11 mouse cellular contexts compared by ENCODE assay signal in genomic region chr17:51304964-51305363, GRCm38 (mm10).
DNase-seq lines count a peak whose midpoint lies in the region; ATAC-seq and TF ChIP-seq lines count a peak whose summit lies in the region.
"Had no signal": no experiment of that assay in that cellular context is flagged by ENCODE, and none has a peak within 500 bp of the region (broad histone marks: within the 10 kb centered on the region; RNA-seq: fewer than 3 reads in every experiment).

No protein-coding gene starts in this region.

- ATAC-seq in intestine, embryonic 15.5 days = 0 out of 2 replicates have a peak, but pooled peaks have one; percentile 62
- no peak for ATAC-seq in intestine, postnatal 0 days
- ATAC-seq in heart, embryonic 12.5 days (ENCODE audit: insufficient number of reproducible peaks, low FRiP score) = 0 out of 2 replicates have a peak, but pooled peaks have one; percentile 36
- ATAC-seq in lung, postnatal 0 days = peak; percentile 46; the same call in 1 of the 2 replicates

- 0 out of 2 replicates have a peak overlapping the region, but pooled peaks have one; percentile 4 for H3K4me2 ChIP-seq in intestine, embryonic 15.5 days (replicated peaks)
- no peak overlapping the region for H3K4me2 ChIP-seq in intestine, postnatal 0 days (replicated peaks; ENCODE audit: low read depth)
- H3K4me2 ChIP-seq in heart, embryonic 12.5 days = peak overlapping the region; percentile 45; the same call in 1 of the 2 replicates
- no peak overlapping the region for H3K4me2 ChIP-seq in lung, postnatal 0 days (replicated peaks; ENCODE audit: low read depth, low read length)

- TF ChIP-seq EP300 in lung, postnatal 0 days (IDR thresholded peaks at IDR 0.05) = no peak

- no peaks in the 10 kb centered on the region for H3K36me3 ChIP-seq in intestine, embryonic 15.5 days
- H3K36me3 ChIP-seq in intestine, postnatal 0 days (ENCODE audit: control insufficient read depth, insufficient read depth) = no peaks in the 10 kb centered on the region
- no peaks in the 10 kb centered on the region for H3K36me3 ChIP-seq in ES-E14 (ENCODE audit: control insufficient read depth, insufficient read depth, low read length, poor library complexity, severe bottlenecking)
- H3K36me3 ChIP-seq in heart, embryonic 12.5 days = no peaks in the 10 kb centered on the region
- H3K36me3 ChIP-seq in lung, postnatal 0 days (ENCODE audit: insufficient read depth, low read length) = no peaks in the 10 kb centered on the region

- no peak overlapping the region for H3K27ac ChIP-seq in intestine, embryonic 15.5 days
- no peak overlapping the region for H3K27ac ChIP-seq in intestine, postnatal 0 days (ENCODE audit: low read depth, low read length)
- no peak overlapping the region for H3K27ac ChIP-seq in ES-E14 (ENCODE audit: insufficient read depth, low read depth, low read length, poor library complexity, severe bottlenecking)
- H3K27ac ChIP-seq in heart, embryonic 12.5 days (ENCODE audit: poor library complexity, severe bottlenecking) = no peak overlapping the region
- H3K27ac ChIP-seq in lung, postnatal 0 days (ENCODE audit: low read length) = no peak overlapping the region

- no peak overlapping the region for H3K4me3 ChIP-seq in intestine, embryonic 15.5 days (replicated peaks)
- no peak overlapping the region for H3K4me3 ChIP-seq in intestine, postnatal 0 days (ENCODE audit: low read depth, low read length)
- no peak overlapping the region for H3K4me3 ChIP-seq in ES-E14 (ENCODE audit: insufficient read depth in 1 of 2, low read depth in 1 of 2, low read length in 2 of 2, poor library complexity in 1 of 2, severe bottlenecking in 1 of 2)
- H3K4me3 ChIP-seq in heart, embryonic 12.5 days = no peak overlapping the region
- H3K4me3 ChIP-seq in lung, postnatal 0 days (ENCODE audit: low read depth, low read length) = no peak overlapping the region

- H3K27me3 ChIP-seq in intestine, embryonic 15.5 days (replicated peaks) = no peaks in the 10 kb centered on the region
- H3K27me3 ChIP-seq in intestine, postnatal 0 days (replicated peaks; ENCODE audit: control insufficient read depth, insufficient read depth, low read length) = no peaks in the 10 kb centered on the region
- H3K27me3 ChIP-seq in heart, embryonic 12.5 days (replicated peaks) = no peaks in the 10 kb centered on the region
- no peaks in the 10 kb centered on the region for H3K27me3 ChIP-seq in lung, postnatal 0 days (replicated peaks; ENCODE audit: insufficient read depth, low read length)

- no peaks in the 10 kb centered on the region for H3K9me3 ChIP-seq in intestine, embryonic 15.5 days
- no peaks in the 10 kb centered on the region for H3K9me3 ChIP-seq in intestine, postnatal 0 days (ENCODE audit: control insufficient read depth)
- H3K9me3 ChIP-seq in ES-E14 (ENCODE audit: control insufficient read depth, insufficient read depth, low read depth, low read length) = no peaks in the 10 kb centered on the region
- H3K9me3 ChIP-seq in heart, embryonic 12.5 days (replicated peaks) = no peaks in the 10 kb centered on the region
- no peaks in the 10 kb centered on the region for H3K9me3 ChIP-seq in lung, postnatal 0 days (ENCODE audit: low read length)

- TF ChIP-seq CTCF in intestine, postnatal 0 days (IDR thresholded peaks at IDR 0.05; ENCODE audit: low read depth) = no peak
- TF ChIP-seq CTCF in lung, postnatal 0 days (IDR thresholded peaks at IDR 0.05) = no peak

- H3K9ac ChIP-seq in intestine, embryonic 15.5 days = no peak overlapping the region
- H3K9ac ChIP-seq in intestine, postnatal 0 days (ENCODE audit: low read depth, low read length) = no peak overlapping the region
- no peak overlapping the region for H3K9ac ChIP-seq in ES-E14 (ENCODE audit: insufficient read depth, low read depth, low read length, poor library complexity, severe bottlenecking)
- no peak overlapping the region for H3K9ac ChIP-seq in heart, embryonic 12.5 days
- no peak overlapping the region for H3K9ac ChIP-seq in lung, postnatal 0 days (replicated peaks; ENCODE audit: low read depth)

- no peaks in the 10 kb centered on the region for H3K4me1 ChIP-seq in intestine, embryonic 15.5 days (replicated peaks)
- H3K4me1 ChIP-seq in intestine, postnatal 0 days (replicated peaks; ENCODE audit: control insufficient read depth, insufficient read depth, low read length) = no peaks in the 10 kb centered on the region
- 0 out of 4 replicates have a peak, but pooled peaks cover 0 to 2% of the 10 kb centered on the region in 2 experiments for H3K4me1 ChIP-seq in ES-E14 (ENCODE audit: control insufficient read depth in 2 of 2, insufficient read depth in 2 of 2, low read length in 2 of 2, poor library complexity in 1 of 2)
- H3K4me1 ChIP-seq in heart, embryonic 12.5 days (replicated peaks) = no peaks in the 10 kb centered on the region; the same call in 1 of the 2 replicates
- H3K4me1 ChIP-seq in lung, postnatal 0 days (ENCODE audit: insufficient read depth, low read depth, low read length) = no peaks in the 10 kb centered on the region

- DNase-seq in ES-E14 (ENCODE audit: low read depth, low spot score) = peak; percentile 43
- DNase-seq in lung, postnatal 0 days (ENCODE audit: low spot score) = peak; percentile 6
- no peak for DNase-seq in thymus, postnatal 36 days
- no peak for DNase-seq in cerebellum, postnatal 10 days
- DNase-seq in layer of hippocampus, postnatal 10 days (ENCODE audit: low spot score in 2 of 2) = no peak
- DNase-seq: gastrocnemius, postnatal 14 days; right cerebral cortex, postnatal 25 days; thymus, postnatal 14 days had no signal

- in situ Hi-C loops in ES-E14 (cut with MboI; ENCODE audit: low sequenced_read_pairs in 2 of 2, unreplicated experiment in 2 of 2) = no loop called here

- 49% methylated on average over 14 of the region's 14 CpGs for WGBS in intestine, embryonic 15.5 days
- WGBS in intestine, postnatal 0 days = 53% methylated on average over 14 of the region's 14 CpGs
- 47% methylated on average over 14 of the region's 14 CpGs for WGBS in heart, embryonic 12.5 days
- 46% methylated on average over 14 of the region's 14 CpGs for WGBS in lung, postnatal 0 days

TF ChIP-seq in ES-E14, 5 proteins besides CTCF, POLR2A, EP300 and RAD21:
- no peak for TF ChIP-seq MAFK (IDR thresholded peaks at IDR 0.05; ENCODE audit: insufficient read depth, low read depth, low read length)
- TF ChIP-seq HCFC1 (IDR thresholded peaks at IDR 0.05; ENCODE audit: borderline replicate concordance, insufficient read depth, low read length) = no peak
- no peak for TF ChIP-seq CHD2 (IDR thresholded peaks at IDR 0.05; ENCODE audit: low read depth, low read length)
- no peak for TF ChIP-seq ZC3H11A (IDR thresholded peaks at IDR 0.05; ENCODE audit: borderline replicate concordance, low read depth, low read length)
- TF ChIP-seq ZNF384 (IDR thresholded peaks at IDR 0.05; ENCODE audit: low read depth, low read length) = no peak
TF ChIP-seq in ES-E14: peak in this region for 0.

Comparison
In these comparisons a context has a peak if more than half of its experiments do, and no peak if none do; other contexts are left out.
1. H3K4me2 ChIP-seq: peak in intestine, embryonic 15.5 days (single experiment) and heart, embryonic 12.5 days (single experiment); none in intestine, postnatal 0 days (single experiment) and lung, postnatal 0 days (single experiment).
2. DNase-seq: peak in ES-E14 (single experiment) and lung, postnatal 0 days (single experiment); none in thymus, postnatal 36 days (0 of 2), cerebellum, postnatal 10 days (0 of 2) and layer of hippocampus, postnatal 10 days (0 of 2).